9 mouse cellular contexts compared by ENCODE assay signal in the genomic region with DNA sequence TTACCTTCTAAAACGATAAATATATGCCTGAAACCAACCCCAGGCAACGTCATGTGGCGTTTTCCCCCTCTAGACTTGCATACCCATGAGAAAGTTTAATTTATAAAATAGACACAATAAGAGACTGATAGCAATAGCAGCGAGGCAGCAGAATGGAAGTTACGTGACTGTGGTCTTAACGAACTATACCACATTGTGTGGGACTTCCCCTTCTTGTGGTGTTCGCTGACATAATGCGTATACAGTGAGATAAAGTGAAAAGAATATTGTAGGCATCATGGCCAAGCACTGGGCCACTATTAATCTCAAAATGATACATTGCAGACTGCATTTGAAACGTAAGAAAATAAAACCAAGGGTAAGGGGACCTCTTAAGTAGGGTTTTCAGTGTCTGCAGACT.
DNase-seq lines count a peak whose midpoint lies in the region; ATAC-seq and TF ChIP-seq lines count a peak whose summit lies in the region.
"Had no signal": no experiment of that assay in that cellular context is flagged by ENCODE, and none has a peak within 500 bp of the region (broad histone marks: within the 10 kb centered on the region; RNA-seq: fewer than 3 reads in every experiment).

No protein-coding gene starts in this region.

- WGBS in hindbrain, embryonic 12.5 days = 80% methylated on average over 9 of the region's 9 CpGs
- 93% methylated on average over 9 of the region's 9 CpGs for WGBS in hindbrain, embryonic 10.5 days
- 75% methylated on average over 9 of the region's 9 CpGs for WGBS in midbrain, postnatal 0 days

- peaks cover 16% of the 10 kb centered on the region for H3K4me1 ChIP-seq in hindbrain, embryonic 12.5 days
- H3K4me1 ChIP-seq in hindbrain, embryonic 10.5 days (replicated peaks) = peaks cover 6% of the 10 kb centered on the region; the same call in 1 of the 2 replicates
- H3K4me1 ChIP-seq in G1E (ENCODE audit: insufficient read depth, low read depth, low read length) = peaks cover 82% of the 10 kb centered on the region
- no peaks in the 10 kb centered on the region for H3K4me1 ChIP-seq in midbrain, postnatal 0 days (ENCODE audit: insufficient read depth, low read length)

- no peak for TF ChIP-seq CTCF in G1E (IDR thresholded peaks at IDR 0.05; ENCODE audit: low read depth, low read length)
- no peak for TF ChIP-seq CTCF in midbrain, postnatal 0 days (IDR thresholded peaks at IDR 0.05)

- no peak for ATAC-seq in hindbrain, embryonic 12.5 days (ENCODE audit: low FRiP score)
- ATAC-seq in G1E (ENCODE audit: extremely low read depth, insufficient number of reproducible peaks, low FRiP score, poor library complexity, severe bottlenecking) = peak; percentile 83
- peak; percentile 91 to 92 for ATAC-seq in hematopoietic stem cell, adult 5-6 weeks (replicated peaks in 1 of 2; ENCODE audit: insufficient read depth in 1 of 2, low FRiP score in 2 of 2, low TSS enrichment in 1 of 2, low read depth in 1 of 2, poor library complexity in 2 of 2, severe bottlenecking in 2 of 2)
- ATAC-seq in midbrain, postnatal 0 days (ENCODE audit: low FRiP score) = no peak

- no peak for DNase-seq in hindbrain, embryonic 10.5 days (ENCODE audit: low spot score)
- DNase-seq in G1E (ENCODE audit: low spot score) = peak; percentile 70
- DNase-seq in midbrain, postnatal 0 days (ENCODE audit: low spot score) = no peak
- DNase-seq in embryo, embryonic 10 days (ENCODE audit: low spot score) = no peak
- DNase-seq in adrenal gland, postnatal 4 days (ENCODE audit: low spot score in 2 of 2) = no peak
- DNase-seq in left cerebral cortex, postnatal 4 days = no peak

- H3K9ac ChIP-seq in hindbrain, embryonic 12.5 days = no peak overlapping the region
- H3K9ac ChIP-seq in midbrain, postnatal 0 days (replicated peaks; ENCODE audit: low read length, poor library complexity, severe bottlenecking) = no peak overlapping the region
- H3K9ac ChIP-seq: lung, embryonic 14.5 days had no signal

- H3K4me2 ChIP-seq in hindbrain, embryonic 12.5 days (replicated peaks) = no peak overlapping the region
- no peak overlapping the region for H3K4me2 ChIP-seq in midbrain, postnatal 0 days (ENCODE audit: low read depth, low read length, poor library complexity, severe bottlenecking)
- H3K4me2 ChIP-seq: lung, embryonic 14.5 days had no signal

- intact Hi-C loops in left cerebral cortex, postnatal 4 days (cut with DNase I) = no loop called here

- no peaks in the 10 kb centered on the region for H3K27me3 ChIP-seq in hindbrain, embryonic 12.5 days
- no peaks in the 10 kb centered on the region for H3K27me3 ChIP-seq in hindbrain, embryonic 10.5 days (ENCODE audit: insufficient read depth, poor library complexity, severe bottlenecking)
- no peaks in the 10 kb centered on the region; the same call in 1 of the 2 replicates for H3K27me3 ChIP-seq in G1E (ENCODE audit: insufficient read depth, low read length)
- H3K27me3 ChIP-seq in midbrain, postnatal 0 days (ENCODE audit: insufficient read depth, low read length) = no peaks in the 10 kb centered on the region

- peak overlapping the region; percentile 67 for H3K27ac ChIP-seq in hindbrain, embryonic 12.5 days
- H3K27ac ChIP-seq in hindbrain, embryonic 10.5 days = no peak overlapping the region
- H3K27ac ChIP-seq in midbrain, postnatal 0 days (ENCODE audit: low read depth, low read length) = peak overlapping the region; percentile 71

- H3K9me3 ChIP-seq in hindbrain, embryonic 12.5 days (replicated peaks) = no peaks in the 10 kb centered on the region
- no peaks in the 10 kb centered on the region for H3K9me3 ChIP-seq in hindbrain, embryonic 10.5 days
- no peaks in the 10 kb centered on the region for H3K9me3 ChIP-seq in G1E (replicated peaks)
- no peaks in the 10 kb centered on the region for H3K9me3 ChIP-seq in midbrain, postnatal 0 days (ENCODE audit: low read length)

- H3K36me3 ChIP-seq in hindbrain, embryonic 12.5 days = peaks cover 51% of the 10 kb centered on the region
- H3K36me3 ChIP-seq in hindbrain, embryonic 10.5 days = peaks cover 84% of the 10 kb centered on the region
- no peaks in the 10 kb centered on the region for H3K36me3 ChIP-seq in G1E (replicated peaks)
- peaks cover 60% of the 10 kb centered on the region for H3K36me3 ChIP-seq in midbrain, postnatal 0 days (ENCODE audit: insufficient read depth, low read length)

- no peak overlapping the region for H3K4me3 ChIP-seq in hindbrain, embryonic 12.5 days
- no peak overlapping the region for H3K4me3 ChIP-seq in hindbrain, embryonic 10.5 days
- H3K4me3 ChIP-seq in G1E (ENCODE audit: low read depth, low read length) = peak overlapping the region; percentile 40; the same call in 1 of the 2 replicates
- no peak overlapping the region for H3K4me3 ChIP-seq in midbrain, postnatal 0 days (ENCODE audit: low read depth, low read length)

Comparison
In these comparisons a context has a peak if more than half of its experiments do, and no peak if none do; other contexts are left out.
1. ATAC-seq: peak in G1E (single experiment) and hematopoietic stem cell, adult 5-6 weeks (2 of 2); none in hindbrain, embryonic 12.5 days (single experiment) and midbrain, postnatal 0 days (single experiment).